Mouse (Mus musculus) bone marrow macrophage, adult 2 months (primary cell): ENCODE data around the gene Cers6.

Source experiments
- CTCF ChIP-seq: IDR thresholded peaks from 2 replicates; pipeline ENCODE4 v1.5.1; 2012; ENCODE audit warnings: low read depth, mild to moderate bottlenecking, low read length, moderate library complexity
- POLR2A ChIP-seq: IDR thresholded peaks from 2 replicates; pipeline ENCODE4 v1.6.1; 2012; ENCODE audit warnings: mild to moderate bottlenecking, low read depth, low read length, borderline replicate concordance

- TF ChIP-seq POLR2A (no peak), CTCF (no peak)
These were observed 40.5 kb downstream of the Cers6 start for GRCm38 (mm10) chr2:68901708-68902107.
